ENCODE assay signal across 8 mouse cellular contexts in the genomic region with DNA sequence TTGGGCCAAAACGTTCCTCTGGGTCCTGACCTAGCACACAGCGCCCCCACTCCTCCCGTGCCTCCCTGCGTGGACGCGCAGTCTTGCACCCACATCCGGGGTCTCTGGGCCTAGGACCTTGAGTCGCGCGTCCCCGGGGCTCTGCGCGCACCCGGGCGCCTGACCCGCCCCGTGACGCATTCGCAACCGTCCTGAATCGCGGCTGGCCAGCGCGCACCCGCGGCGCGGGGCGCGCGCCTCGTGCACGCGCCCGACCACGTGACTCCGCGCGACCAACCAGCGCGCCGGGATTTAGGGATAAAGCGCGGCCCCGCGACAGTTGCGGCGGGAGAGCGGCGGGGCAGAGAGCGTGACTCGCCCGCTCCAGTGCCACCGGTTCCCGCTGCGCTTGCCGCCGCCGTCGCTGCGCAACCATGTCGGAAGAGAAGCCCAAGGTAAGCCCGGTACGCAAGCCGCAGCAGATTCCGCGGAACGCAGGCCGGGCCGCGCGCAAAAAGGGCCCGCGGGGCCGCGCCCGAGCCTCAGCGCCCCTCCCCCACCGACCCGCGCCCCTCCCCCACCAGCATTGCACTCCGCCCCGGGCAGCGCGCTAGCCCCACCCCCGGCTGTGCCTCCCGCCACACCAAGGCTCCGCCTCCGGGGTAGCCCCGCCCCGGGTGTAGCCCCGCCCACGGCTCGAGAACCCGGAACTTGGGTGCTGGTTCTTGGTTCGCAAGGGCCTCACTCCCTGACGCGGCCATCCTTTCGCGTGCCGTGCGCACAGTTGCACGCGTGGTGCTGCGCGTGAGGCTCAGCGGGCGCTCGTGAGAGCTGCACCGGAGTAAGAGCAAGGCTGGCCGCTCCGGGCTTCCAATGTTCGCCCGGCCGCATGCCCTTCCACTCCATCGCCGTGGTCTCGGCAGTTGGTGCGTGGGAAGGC. TPM values are rescaled to one million over a fixed set of nuclear protein-coding genes. Genes with fewer than 3 reads are reported as not detected.
DNase-seq lines count a peak whose midpoint lies in the region; ATAC-seq and TF ChIP-seq lines count a peak whose summit lies in the region.

TSS of gene Sumo3 (plus strand) at position 190 of the 919 bp plus-strand sequence.
TSS of gene Gm49325 (plus strand) at position 290 of the 919 bp plus-strand sequence.

- H3K4me3 ChIP-seq in MEL (ENCODE audit: control insufficient read depth in 1 of 2, insufficient read depth in 1 of 2, low read depth in 2 of 2, low read length in 2 of 2), result peak within 1 kb of the TSS; percentile 94
- H3K4me3 ChIP-seq in lung, embryonic 15.5 days, result peak within 1 kb of the TSS; percentile 77
- peak within 1 kb of the TSS; percentile 54 for H3K4me3 ChIP-seq in olfactory bulb, adult 2 months (ENCODE audit: insufficient read depth, low read depth, low read length)

- peak; percentile 94 for DNase-seq in MEL (ENCODE audit: low read depth, low spot score)
- DNase-seq in cerebellum, adult 8-10 months, result peak; percentile 94
- DNase-seq in forelimb bud, embryonic 11.5 days (ENCODE audit: low read depth, low spot score), result peak; percentile 88
- DNase-seq in layer of hippocampus, adult 9-10 months (ENCODE audit: low spot score), result peak; percentile 87
- DNase-seq in thymus, adult 18-20 months, result peak; percentile 96 to 97

- H3K36me3 ChIP-seq in MEL (ENCODE audit: control insufficient read depth in 1 of 2, insufficient read depth in 2 of 2, low read length in 2 of 2), result peaks cover 4 to 21% of the 10 kb centered on the region in 2 experiments
- H3K36me3 ChIP-seq in lung, embryonic 15.5 days, result peaks cover 14% of the 10 kb centered on the region

- H3K9me3 ChIP-seq in MEL (replicated peaks; ENCODE audit: insufficient read depth, low read length), result no peaks in the 10 kb centered on the region
- H3K9me3 ChIP-seq in lung, embryonic 15.5 days, result no peaks in the 10 kb centered on the region

- no peak for TF ChIP-seq RAD21 in MEL (IDR thresholded peaks at IDR 0.05; ENCODE audit: low read depth, low read length)

- H3K4me1 ChIP-seq in MEL (ENCODE audit: control insufficient read depth in 1 of 2, insufficient read depth in 2 of 2, low read length in 2 of 2), result peaks cover 6 to 26% of the 10 kb centered on the region in 2 experiments; a peak in 3 of 4 replicates
- peaks cover 29% of the 10 kb centered on the region for H3K4me1 ChIP-seq in lung, embryonic 15.5 days
- H3K4me1 ChIP-seq in olfactory bulb, adult 2 months (ENCODE audit: control insufficient read depth, insufficient read depth, low read length), result peaks cover 32% of the 10 kb centered on the region

- ATAC-seq in hematopoietic stem cell, adult 5-6 weeks (replicated peaks in 1 of 2; ENCODE audit: insufficient read depth in 1 of 2, low FRiP score in 2 of 2, low TSS enrichment in 1 of 2, low read depth in 1 of 2, poor library complexity in 2 of 2, severe bottlenecking in 2 of 2), result peak; percentile 81 to 88
- ATAC-seq in lung, embryonic 15.5 days (ENCODE audit: borderline replicate concordance, extremely low read depth, low FRiP score, low TSS enrichment), result peak; percentile 89

- peak within 1 kb of the TSS; percentile 97 for H3K9ac ChIP-seq in MEL (ENCODE audit: control insufficient read depth, low read depth, low read length, poor library complexity, severe bottlenecking)
- H3K9ac ChIP-seq in lung, embryonic 15.5 days, result peak within 1 kb of the TSS; percentile 76

- peak within 1 kb of the TSS; percentile 79 for H3K27ac ChIP-seq in MEL (ENCODE audit: control insufficient read depth, low read depth, low read length)
- peak within 1 kb of the TSS; percentile 99 for H3K27ac ChIP-seq in lung, embryonic 15.5 days
- peak within 1 kb of the TSS; percentile 88 for H3K27ac ChIP-seq in olfactory bulb, adult 2 months (ENCODE audit: insufficient read depth, low read depth, low read length)

- peaks cover 31% of the 10 kb centered on the region for H3K79me2 ChIP-seq in MEL (ENCODE audit: control insufficient read depth, insufficient read depth, low read length, poor library complexity)

- under 1% methylated on average over 107 of the region's 119 CpGs for WGBS in lung, embryonic 15.5 days
- WGBS in olfactory bulb, adult 2 months, result under 1% methylated on average over 110 of the region's 119 CpGs

- H3K27me3 ChIP-seq in MEL (ENCODE audit: control insufficient read depth in 1 of 2, insufficient read depth in 2 of 2, low read length in 2 of 2), result no peaks in the 10 kb centered on the region
- H3K27me3 ChIP-seq in lung, embryonic 15.5 days, result no peaks in the 10 kb centered on the region

- peak within 1 kb of the TSS; percentile 88 for H3K4me2 ChIP-seq in lung, embryonic 15.5 days

- peak in 1 of 3 experiments; percentile 24; a peak in 2 of 6 replicates for TF ChIP-seq CTCF in MEL (IDR thresholded peaks at IDR 0.05 in 2 of 3, conservative IDR thresholded peaks at IDR 0.05 in 1 of 3; ENCODE audit: control insufficient read depth in 1 of 3, insufficient read depth in 1 of 3, low read depth in 2 of 3, low read length in 3 of 3, poor library complexity in 1 of 3, severe bottlenecking in 1 of 3)
- no peak for TF ChIP-seq CTCF in olfactory bulb, adult 2 months (IDR thresholded peaks at IDR 0.05; ENCODE audit: insufficient read depth, low read depth, low read length)

- peak in 1 of 2 experiments; percentile 3; a peak in 1 of 4 replicates for TF ChIP-seq EP300 in MEL (IDR thresholded peaks at IDR 0.05; ENCODE audit: low read depth in 1 of 2, low read length in 2 of 2)

- TF ChIP-seq POLR2A in MEL (IDR thresholded peaks at IDR 0.05; ENCODE audit: control insufficient read depth in 1 of 2, insufficient read depth in 1 of 2, low read depth in 1 of 2, low read length in 2 of 2, poor library complexity in 1 of 2), result peak; percentile 77 to 86
- TF ChIP-seq POLR2A in olfactory bulb, adult 2 months (IDR thresholded peaks at IDR 0.05; ENCODE audit: insufficient read depth, low read depth, low read length), result peak; percentile 64

TF ChIP-seq in MEL, 35 proteins besides CTCF, POLR2A, EP300 and RAD21 (continues in another document):
- TF ChIP-seq MEF2A (IDR thresholded peaks at IDR 0.05; ENCODE audit: extremely low read depth, insufficient replicate concordance, low read depth, low read length, poor library complexity, severe bottlenecking) (no peak), BHLHE40 (IDR thresholded peaks at IDR 0.05; ENCODE audit: borderline replicate concordance, low read depth, low read length) (peak; percentile 36; the same call in 1 of the 2 replicates), SMC3 (IDR thresholded peaks at IDR 0.05; ENCODE audit: low read depth, low read length) (no peak), MAX (IDR thresholded peaks at IDR 0.05; ENCODE audit: low read length) (peak; percentile 97), GABPA (IDR thresholded peaks at IDR 0.05; ENCODE audit: low read depth, low read length) (no peak), ZC3H11A (IDR thresholded peaks at IDR 0.05; ENCODE audit: low read depth, low read length) (no peak), ELF1 (IDR thresholded peaks at IDR 0.05; ENCODE audit: low read depth, low read length) (peak; percentile 95), NELFE (IDR thresholded peaks at IDR 0.05; ENCODE audit: low read depth, low read length) (peak; percentile 79), E2F4 (IDR thresholded peaks at IDR 0.05; ENCODE audit: borderline replicate concordance, low read depth, low read length) (no peak), CHD1 (IDR thresholded peaks at IDR 0.05; ENCODE audit: low read depth, low read length) (no peak), MAFK (IDR thresholded peaks at IDR 0.05; ENCODE audit: borderline replicate concordance, low read depth, low read length) (no peak), UBTF (IDR thresholded peaks at IDR 0.05; ENCODE audit: borderline replicate concordance, insufficient read depth, low read depth, low read length) (0 out of 2 replicates have a peak, but pooled peaks have one; percentile 67), SIN3A (IDR thresholded peaks at IDR 0.05; ENCODE audit: low read length) (peak; percentile 71), MXI1 (IDR thresholded peaks at IDR 0.05; ENCODE audit: low read depth, low read length) (peak; percentile 87), TBP (IDR thresholded peaks at IDR 0.05; ENCODE audit: low read depth, low read length) (0 out of 2 replicates have a peak, but pooled peaks have one; percentile 6), ZKSCAN1 (IDR thresholded peaks at IDR 0.05; ENCODE audit: low read depth, low read length) (no peak), ETS1 (IDR thresholded peaks at IDR 0.05; ENCODE audit: low read depth, low read length) (0 out of 2 replicates have a peak, but pooled peaks have one; percentile 3), POLR2AphosphoS2 (IDR thresholded peaks at IDR 0.05; ENCODE audit: low read length) (peak; percentile 37; the same call in 1 of the 2 replicates), ZMIZ1 (IDR thresholded peaks at IDR 0.05; ENCODE audit: low read depth, low read length) (peak; percentile 25; the same call in 1 of the 2 replicates), USF2 (IDR thresholded peaks at IDR 0.05; ENCODE audit: borderline replicate concordance in 1 of 2, insufficient read depth in 1 of 2, low read depth in 1 of 2, low read length in 2 of 2) (peak; percentile 47 to 81; a peak in 3 of 4 replicates), MYB (IDR thresholded peaks at IDR 0.05; ENCODE audit: low read depth, low read length) (0 out of 2 replicates have a peak, but pooled peaks have one; percentile 8), KAT2A (conservative IDR thresholded peaks at IDR 0.05; ENCODE audit: low read depth, low read length) (no peak), MYC (IDR thresholded peaks at IDR 0.05; ENCODE audit: low read depth, low read length) (peak; percentile 12; the same call in 1 of the 2 replicates), ZNF384 (IDR thresholded peaks at IDR 0.05; ENCODE audit: low read depth, low read length) (no peak)

RNA-seq across cellular contexts. Expression of gene Sumo3, which starts in this region (rescaled TPM):
- 145 and 151 TPM in 2 replicates for total RNA-seq in MEL (2012; rRNA removed)
- 100 to 1,000 TPM in 1 of 2 experiments, not detected in 1; 342 TPM for polyA plus RNA-seq in MEL (2012; ENCODE audit: insufficient read depth in 1 of 2, insufficient read length in 2 of 2, low read depth in 1 of 2, low replicate concordance in 2 of 2, missing spikeins in 1 of 2)
- 148 and 150 TPM in 2 replicates for total RNA-seq in hematopoietic stem cell, adult 5-6 weeks (2017)
- 350 and 361 TPM in 2 replicates for polyA plus RNA-seq in lung, embryonic 15.5 days (2015; fragmentation: Nextera tagmentation; extraction: Ambion mirVana)
- 414 TPM in 1 of 2 replicates, not detected in the other for polyA plus RNA-seq in olfactory bulb, adult 2 months (2012; ENCODE audit: insufficient read depth, insufficient read length, low replicate concordance, missing spikeins)

RNA-seq across cellular contexts. Expression of gene Gm49325, which starts in this region (rescaled TPM):
- total RNA-seq in MEL (2012; rRNA removed), result 3.5 and 3.7 TPM in 2 replicates
- 1 to 10 TPM in 1 of 2 experiments, not detected in 1; 1.0 TPM for polyA plus RNA-seq in MEL (2012; ENCODE audit: insufficient read depth in 1 of 2, insufficient read length in 2 of 2, low read depth in 1 of 2, low replicate concordance in 2 of 2, missing spikeins in 1 of 2)
- total RNA-seq in hematopoietic stem cell, adult 5-6 weeks (2017), result not detected in 2 replicates
- 0.99 and 1.9 TPM in 2 replicates for polyA plus RNA-seq in lung, embryonic 15.5 days (2015; fragmentation: Nextera tagmentation; extraction: Ambion mirVana)
- polyA plus RNA-seq in olfactory bulb, adult 2 months (2012; ENCODE audit: insufficient read depth, insufficient read length, low replicate concordance, missing spikeins), result not detected in 2 replicates

Comparison
In these comparisons a context has a peak if more than half of its experiments do, and no peak if none do; other contexts are left out.
1. Peak in every context shown above with its lines: DNase-seq, ATAC-seq, H3K4me3 ChIP-seq and H3K27ac ChIP-seq.